Mouse (Mus musculus) left cerebral cortex, postnatal 36 days (tissue): ENCODE results near the gene Caly. TPM values are rescaled to one million over a fixed set of nuclear protein-coding genes. Genes with fewer than 3 reads are reported as not detected.

Experiments used
- DNase-seq, 2 experiments: peaks; one replicate each; pipeline ENCODE4 v3.0.0; 2021 to 2022; ENCODE audit warnings: low spot score in 2 of 2, mixed read lengths in 1 of 2
- intact Hi-C: fragments of 180-260 bp; cut with DNase I; formaldehyde crosslinking; loops from one replicate; pipeline ENCODE4 v1.15.1; 2025
- total RNA-seq, 2 experiments: library from RNA; stranded (reverse); gene quantifications; 2 replicates each; pipeline ENCODE4 v1.2.3; 2021

Gene Caly
- total RNA-seq, 2 experiments from 2014 or later, result 191 TPM

- intact Hi-C loops, result no loop called here
Observed at GRCm38 (mm10) chr7:140048361-140049114, 33.8 kb downstream of the Caly start, which contains the start of gene Msx3. Msx3 (minus strand) TSS chr7:140049089.

GRCm38 (mm10) chr7:140047811-140048311 is 34.5 kb downstream of the Caly start:
- DNase-seq, result no peak

More at GRCm38 (mm10) chr7:140048361-140049114, 33.8 kb downstream of the Caly start, which contains the start of gene Msx3:
- no peak for DNase-seq

GRCm38 (mm10) chr7:140045546-140045945 is 36.8 kb downstream of the Caly start:
- no peak for DNase-seq
- intact Hi-C loops, result no loop called here

More at GRCm38 (mm10) chr7:140047811-140048311, 34.5 kb downstream of the Caly start:
- intact Hi-C loops, result no loop called here

DNA sequence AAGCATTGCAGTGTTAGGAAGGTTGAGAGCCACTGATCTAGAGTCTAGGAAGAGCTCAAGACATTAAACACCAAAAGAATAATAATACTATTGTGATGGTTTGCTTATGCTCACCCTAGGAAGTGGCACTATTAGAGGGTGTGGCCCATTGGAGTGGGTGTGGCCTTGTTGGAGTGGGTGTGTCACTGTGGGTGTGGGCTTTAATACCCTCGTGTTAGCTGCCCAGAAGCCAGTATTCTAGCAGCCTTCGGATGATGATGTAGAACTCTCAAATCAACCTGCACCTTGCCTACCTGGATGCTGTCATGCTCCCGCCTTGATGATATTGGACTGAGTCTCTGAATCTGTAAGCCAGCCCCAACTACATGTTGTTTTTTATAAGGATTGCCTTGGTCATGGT is 39.6 kb downstream of the Caly start:
- intact Hi-C loops, result no loop called here
- no peak for DNase-seq

DNA sequence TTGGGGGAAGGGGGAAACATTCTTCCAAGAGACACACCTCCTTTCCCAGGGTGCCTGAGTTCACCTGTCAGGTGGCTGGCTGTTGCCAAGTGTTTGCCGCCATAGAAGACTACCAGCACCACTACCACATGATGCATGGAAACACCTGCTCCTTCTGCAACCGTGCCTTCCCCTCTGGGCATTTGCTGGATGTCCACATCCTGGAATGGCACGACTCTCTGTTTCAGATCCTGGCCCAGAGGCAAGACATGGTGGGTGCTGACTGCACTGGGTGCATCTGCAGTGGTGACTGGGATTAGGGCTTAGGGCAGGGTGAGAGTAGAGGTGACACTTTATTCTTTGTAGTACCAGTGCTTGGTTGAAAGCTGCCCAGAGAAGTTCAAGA is 45.2 kb downstream of the Caly start:
- intact Hi-C loops, result no loop called here
- DNase-seq, result no peak

- peak; percentile 94 to 96 for DNase-seq
- intact Hi-C loops, result no loop called here
Observed at GRCm38 (mm10) chr7:140036281-140037170, 45.8 kb downstream of the Caly start, which contains the start of the genes Zfp511 and Tubgcp2. Zfp511 (plus strand) TSS chr7:140036391. Tubgcp2 (minus strand) TSS chr7:140036669.

- DNase-seq, result no peak
- intact Hi-C loops, result no loop called here
Observed at GRCm38 (mm10) chr7:140035456-140035855, 46.9 kb downstream of the Caly start.

GRCm38 (mm10) chr7:140033386-140033785 is 49.0 kb downstream of the Caly start:
- no peak for DNase-seq

DNA sequence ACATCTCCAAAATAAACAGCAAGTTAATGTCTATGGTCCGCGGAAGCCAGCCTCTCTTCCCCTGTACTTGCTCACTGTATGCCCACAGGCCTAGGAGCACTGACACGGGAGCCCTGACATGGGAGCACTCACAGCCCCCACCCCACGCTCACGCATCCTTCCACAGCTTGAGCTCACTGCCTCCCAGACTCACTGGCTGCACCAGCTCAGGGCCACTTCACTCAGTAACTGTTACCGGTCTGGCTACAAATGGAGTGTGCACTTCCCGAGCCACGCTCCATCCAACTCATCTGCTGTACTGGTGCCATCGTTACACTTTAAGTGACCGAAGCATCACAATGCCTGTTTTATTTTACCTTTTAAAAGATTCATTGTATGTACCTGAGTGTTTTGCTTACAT is 50.0 kb downstream of the Caly start:
- DNase-seq, result no peak
- intact Hi-C loops, result no loop called here

More at GRCm38 (mm10) chr7:140033386-140033785, 49.0 kb downstream of the Caly start:
- intact Hi-C loops, result no loop called here

GRCm38 (mm10) chr7:140031771-140032170 is 50.6 kb downstream of the Caly start:
- no peak for DNase-seq
- intact Hi-C loops, result no loop called here

Other genes with a start within 250 kb of the Caly start
- gene Adgra1, start 248.4 kb downstream of the Caly start, total RNA-seq, result 10 to 100 TPM; 57.5 to 67.0 TPM
- 10 to 100 TPM; 70.1 to 70.2 TPM for gene Kndc1, start 187.9 kb downstream of the Caly start, total RNA-seq
- gene Utf1, start 138.8 kb downstream of the Caly start, total RNA-seq, result not detected
- gene 6430531B16Rik, start 103.8 kb downstream of the Caly start, total RNA-seq, result 1 to 10 TPM; 1.0 to 2.0 TPM
- gene Adam8, start 90.0 kb downstream of the Caly start, total RNA-seq, result 1 to 10 TPM; 1.7 to 3.5 TPM
- 10 to 100 TPM; 20.8 to 24.4 TPM for gene Zfp511, start 46.2 kb downstream of the Caly start, total RNA-seq
- gene Tubgcp2, start 45.9 kb downstream of the Caly start, total RNA-seq, result 10 to 100 TPM; 35.3 to 36.9 TPM
- gene Msx3, start 33.5 kb downstream of the Caly start, total RNA-seq, result under 1 TPM; 0.20 to 0.25 TPM
- gene Prap1, start 10.8 kb upstream of the Caly start, total RNA-seq, result not detected
- 10 to 100 TPM; 47.5 to 52.8 TPM for gene Fuom, start 19.9 kb upstream of the Caly start, total RNA-seq
- 1 to 10 TPM; 5.6 TPM for gene Paox, start 33.3 kb upstream of the Caly start, total RNA-seq
- 10 to 100 TPM; 51.0 to 53.0 TPM for gene Echs1, start 33.9 kb upstream of the Caly start, total RNA-seq
- gene Mtg1, start 55.0 kb upstream of the Caly start, total RNA-seq, result 10 to 100 TPM; 20.8 to 20.9 TPM
- 100 to 1,000 TPM; 141 to 186 TPM for gene Sprn, start 72.3 kb upstream of the Caly start, total RNA-seq
- gene Olfr522, start 82.2 kb upstream of the Caly start, total RNA-seq, result not detected
- not detected for gene Olfr523, start 90.7 kb upstream of the Caly start, total RNA-seq
- not detected for gene Olfr524, start 123.4 kb upstream of the Caly start, total RNA-seq
- not detected for gene Cd163l1, start 135.7 kb upstream of the Caly start, total RNA-seq
- gene 5830411N06Rik, start 164.7 kb upstream of the Caly start, total RNA-seq, result not detected
- not detected for gene Olfr525, start 238.3 kb upstream of the Caly start, total RNA-seq